Mouse (Mus musculus) kidney, adult 18-20 months (tissue): Measurements from ENCODE around the gene Stat2.

Experiments
- DNase-seq: peaks from one replicate; pipeline ENCODE4 v3.0.0; 2021

Gene Stat2

DNA sequence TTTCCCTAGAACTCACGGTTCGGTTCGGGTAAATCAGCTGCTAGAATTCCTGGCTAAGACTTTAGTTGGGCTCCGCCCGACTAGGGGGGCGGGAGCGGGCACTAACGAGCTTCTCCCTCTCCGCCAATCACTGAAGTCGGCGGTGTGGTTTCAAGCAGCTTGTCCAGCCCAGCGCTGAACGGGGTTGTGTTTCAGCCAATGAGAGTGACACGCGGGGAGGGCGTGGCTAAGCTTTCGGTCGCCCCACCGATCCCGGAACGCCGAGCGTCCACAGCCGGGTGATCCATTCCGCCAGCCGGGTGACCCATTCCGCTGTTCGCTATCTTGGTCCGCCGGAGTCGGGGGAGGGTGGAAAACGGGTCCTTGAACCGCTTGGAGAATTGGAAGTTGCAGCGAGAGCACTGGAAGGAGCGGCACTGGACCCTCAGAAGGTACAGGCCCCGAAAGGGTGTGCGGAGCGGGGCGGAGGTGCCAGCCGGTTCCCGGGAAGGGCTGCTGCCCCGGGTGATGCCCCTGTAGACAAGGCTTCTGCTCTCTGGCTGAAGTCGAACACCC is at the start of gene Stat2:
Gene Stat2, plus strand, starts transcription at position 273 of the 555 bp plus-strand sequence.
- DNase-seq = peak; percentile 97

DNA sequence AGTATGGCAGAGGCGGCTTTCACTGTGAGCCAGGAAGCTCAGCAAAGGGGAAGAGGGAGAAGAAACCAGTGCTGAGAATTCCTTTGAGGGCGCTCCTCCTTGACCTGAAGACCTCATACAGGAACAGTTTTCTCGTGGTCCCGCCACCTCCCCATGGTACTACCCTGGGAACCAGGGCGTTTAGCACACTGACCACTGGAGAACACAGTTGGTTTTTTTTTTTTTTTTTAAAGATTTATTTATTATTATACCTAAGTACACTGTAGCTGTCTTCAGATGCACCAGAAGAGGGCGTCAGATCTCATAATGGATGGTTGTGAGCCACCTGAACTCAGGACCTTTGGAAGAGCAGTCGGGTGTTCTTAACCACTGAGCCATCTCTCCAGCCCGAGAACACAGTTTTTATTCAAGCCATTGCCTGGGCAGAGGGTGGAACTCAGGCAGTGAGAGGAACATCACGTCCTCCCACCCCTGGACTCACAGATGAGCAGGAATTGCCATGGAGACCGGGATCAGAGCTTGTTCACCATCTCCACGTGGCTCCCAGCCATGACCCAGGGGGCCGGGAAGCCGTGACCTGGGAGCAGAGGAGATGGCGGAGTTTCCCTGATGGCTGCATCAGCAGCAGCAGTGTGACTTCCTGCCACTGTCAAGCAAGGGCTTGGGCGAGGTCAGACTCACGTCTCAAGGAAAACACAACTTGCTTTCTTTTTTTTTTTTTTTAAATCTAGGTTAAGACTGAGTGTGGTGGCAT is 48.6 kb upstream of the Stat2 start:
- no peak for DNase-seq

DNA sequence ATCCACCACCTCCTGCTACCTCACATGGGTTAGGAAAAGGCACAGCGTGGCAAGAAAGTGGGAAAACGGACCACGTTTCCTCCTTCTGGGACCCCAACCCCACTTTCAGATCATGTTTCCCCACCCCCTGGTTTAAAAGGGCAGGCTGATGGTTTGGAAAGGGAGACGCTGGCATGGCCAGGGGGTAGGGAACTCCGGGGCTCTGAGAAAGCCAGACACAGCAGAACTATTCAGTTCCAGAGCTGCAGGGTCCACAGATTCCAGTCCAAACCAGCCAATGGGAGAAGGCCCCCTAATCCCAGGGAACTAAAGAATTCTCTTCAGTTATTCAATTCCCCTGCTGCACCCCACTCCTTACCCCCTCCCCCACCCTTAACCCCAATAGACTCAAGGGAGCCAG is 45.3 kb upstream of the Stat2 start:
- no peak for DNase-seq

DNA sequence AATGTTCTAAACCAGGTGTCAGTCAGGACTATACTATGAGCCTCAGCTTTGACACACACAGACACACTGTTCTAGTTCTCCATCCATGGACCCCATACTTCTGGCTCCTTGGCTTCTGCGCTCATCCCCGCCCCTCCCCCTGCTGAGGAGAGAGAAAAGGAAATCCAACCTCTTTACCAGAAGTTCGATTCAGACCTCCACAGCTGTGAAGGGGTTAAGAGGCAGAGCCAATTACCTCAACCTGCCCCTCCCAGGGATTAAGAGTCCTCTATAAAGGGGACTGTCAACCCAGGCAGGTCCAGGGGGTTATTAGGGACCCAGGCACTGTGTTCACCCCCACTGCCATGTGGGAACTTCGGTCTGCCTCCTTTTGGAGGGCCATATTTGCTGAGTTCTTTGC is 44.8 kb upstream of the Stat2 start, which contains the start of gene Mip:
Gene Mip, plus strand, starts transcription at position 301 of the 400 bp plus-strand sequence.
- no peak for DNase-seq

DNA sequence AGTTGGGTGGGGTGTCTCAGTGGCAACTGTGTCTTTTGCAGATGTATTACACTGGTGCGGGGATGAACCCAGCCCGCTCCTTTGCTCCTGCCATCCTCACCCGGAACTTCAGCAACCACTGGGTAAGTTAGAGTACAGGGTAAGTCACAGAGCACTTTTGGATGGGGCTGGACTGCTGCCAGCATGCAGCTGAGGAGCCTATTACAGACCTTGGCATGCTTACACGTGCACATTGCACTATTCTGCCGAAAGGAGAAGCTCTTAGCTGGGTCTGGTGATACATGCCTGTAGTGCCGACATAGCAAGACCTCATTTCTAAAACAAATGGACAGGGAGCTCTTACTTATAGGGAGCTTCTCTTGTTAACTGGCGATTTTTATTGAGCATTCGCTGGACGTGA is 42.8 kb upstream of the Stat2 start:
- no peak for DNase-seq

DNA sequence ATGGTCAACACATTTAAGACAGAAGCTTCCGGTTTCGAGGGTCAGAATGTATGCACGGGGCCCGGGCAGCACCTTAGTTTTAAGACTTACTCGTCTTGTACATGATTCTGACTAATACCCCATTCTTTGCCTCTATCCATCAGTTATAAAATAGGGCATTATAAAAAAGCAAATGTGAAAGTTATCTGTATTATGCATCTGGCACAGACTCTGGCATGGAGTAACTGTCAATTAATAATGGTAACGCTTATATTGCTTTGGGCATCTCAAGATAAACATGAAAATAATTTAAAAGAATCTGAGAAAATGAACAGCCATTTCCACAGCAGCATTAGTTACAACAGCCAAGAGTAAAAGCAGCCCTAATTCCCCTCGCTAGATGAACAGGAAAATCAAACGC is 42.4 kb upstream of the Stat2 start:
- DNase-seq = no peak

DNA sequence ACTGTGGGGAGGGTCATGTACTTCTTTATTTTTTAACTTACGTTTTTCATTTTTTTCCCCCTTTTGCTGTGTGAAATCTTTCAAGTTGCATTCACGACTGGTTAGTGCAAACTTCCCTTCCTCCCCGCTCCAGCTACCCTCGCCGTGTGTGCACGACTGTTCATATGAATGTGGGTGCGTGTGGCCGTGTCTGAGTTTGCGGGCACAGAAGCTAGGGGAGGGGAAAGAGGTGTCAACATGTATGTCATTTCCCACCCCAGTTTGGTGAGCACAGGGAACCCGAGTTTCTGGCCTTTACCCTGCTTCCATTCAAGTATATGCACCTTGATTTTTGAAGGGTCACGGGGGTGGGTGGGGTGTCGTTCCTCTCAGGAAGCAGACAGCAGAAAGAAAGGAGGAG is 39.8 kb upstream of the Stat2 start:
- no peak for DNase-seq

DNA sequence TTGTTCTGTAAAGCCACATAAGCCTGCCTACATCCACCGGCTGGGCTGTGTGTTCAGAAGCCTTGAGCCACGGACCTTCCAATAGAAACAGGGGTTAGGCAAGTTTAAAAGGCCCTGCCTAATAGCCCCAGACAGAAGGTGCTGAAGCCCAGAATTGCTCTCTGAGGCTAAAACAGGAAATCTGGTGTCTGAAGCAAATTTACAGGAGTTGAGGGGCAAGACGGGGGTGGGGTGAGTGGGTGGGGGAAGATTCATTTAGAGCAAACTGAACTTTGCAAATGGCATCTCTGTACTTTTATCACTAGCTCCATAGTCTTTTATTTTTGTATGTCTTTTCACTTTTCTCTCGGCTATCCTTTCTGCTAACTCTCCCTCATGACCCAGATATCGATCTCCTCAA is 39.2 kb upstream of the Stat2 start:
- DNase-seq = no peak

DNA sequence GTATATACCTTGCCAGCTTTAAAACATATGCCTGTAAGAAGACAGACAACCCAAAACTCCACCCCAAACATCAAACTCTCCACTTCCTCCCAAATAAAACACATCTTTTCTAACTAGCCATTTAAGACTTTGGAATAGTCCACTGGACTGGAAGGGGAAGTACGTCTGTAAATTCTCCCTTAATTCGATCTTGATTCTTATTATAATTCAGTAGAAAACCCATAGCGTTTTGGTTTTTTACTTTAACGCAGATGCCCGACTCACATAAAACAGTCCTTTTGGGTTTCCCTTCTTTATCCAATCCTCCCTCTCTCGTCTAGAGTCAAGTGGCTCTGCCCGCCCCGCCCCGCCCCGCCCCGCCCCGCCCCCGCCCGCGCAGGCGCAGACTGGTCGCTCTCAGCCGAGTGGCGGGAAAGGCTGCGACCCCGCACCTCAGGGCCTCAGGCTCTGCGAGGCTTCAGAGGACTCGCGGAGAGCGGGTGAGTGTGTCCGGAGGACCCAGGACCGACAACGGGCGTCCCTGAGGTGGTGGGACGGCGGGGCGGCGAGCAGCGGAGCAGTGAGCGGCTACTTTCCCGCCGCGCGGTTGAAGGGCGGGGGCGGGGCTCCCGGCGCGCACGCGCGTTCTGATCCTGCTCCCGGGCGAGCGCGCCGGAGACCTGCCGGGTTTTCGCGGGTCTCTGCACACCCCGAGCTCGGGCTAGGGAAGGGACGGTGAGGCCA is 38.5 kb upstream of the Stat2 start, which contains the start of gene Timeless:
Gene Timeless, plus strand, starts transcription at position 369 of the 723 bp plus-strand sequence.
- peak; percentile 94 for DNase-seq

DNA sequence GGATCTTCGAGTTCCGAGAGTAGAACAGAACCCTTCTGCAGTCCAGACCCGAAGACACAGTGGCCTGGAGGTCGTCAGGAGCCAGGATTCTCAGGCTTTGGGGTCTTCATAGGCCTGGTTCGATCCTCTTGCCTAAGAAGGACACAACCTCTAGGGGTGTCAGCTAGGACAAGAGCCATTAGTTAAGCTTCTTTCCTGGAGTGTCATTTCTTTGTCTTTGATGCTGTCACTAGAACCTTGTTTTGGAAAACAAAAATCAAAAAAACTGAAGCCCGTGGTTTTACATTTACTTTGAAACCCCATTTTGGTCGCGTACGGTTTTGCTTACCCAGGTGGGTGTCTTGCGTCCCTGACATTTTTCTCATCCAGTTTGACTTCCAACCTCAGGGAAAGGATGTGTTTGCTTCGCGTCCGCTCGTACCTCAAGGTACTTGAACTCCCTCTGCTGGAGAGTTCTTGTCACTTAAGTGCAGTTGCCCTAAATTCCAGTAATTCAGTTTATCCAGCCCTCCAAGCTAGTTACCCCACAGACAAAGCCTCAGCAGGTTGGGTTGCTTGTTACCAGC is 37.9 kb upstream of the Stat2 start:
- peak; percentile 67 for DNase-seq

DNA sequence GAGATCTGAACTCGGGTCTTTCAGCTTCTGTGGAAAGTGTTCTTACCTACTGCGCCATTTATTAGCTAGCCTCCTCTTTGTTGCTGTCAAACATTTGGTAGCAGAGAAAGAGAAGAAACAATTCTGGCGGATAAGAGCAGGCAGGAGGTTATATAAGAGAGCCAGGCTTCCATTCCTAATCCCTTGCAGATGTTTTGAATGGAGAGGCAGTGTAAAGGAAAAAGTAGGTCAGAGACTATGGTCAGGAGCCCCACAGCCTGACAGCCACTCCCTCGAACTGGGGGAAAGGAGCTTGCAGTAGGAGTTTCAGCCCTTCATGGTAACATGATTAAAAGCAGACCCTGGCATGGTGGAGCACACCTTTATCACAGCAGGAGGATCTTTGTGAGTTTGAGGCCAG is 34.0 kb upstream of the Stat2 start:
- DNase-seq = no peak

DNA sequence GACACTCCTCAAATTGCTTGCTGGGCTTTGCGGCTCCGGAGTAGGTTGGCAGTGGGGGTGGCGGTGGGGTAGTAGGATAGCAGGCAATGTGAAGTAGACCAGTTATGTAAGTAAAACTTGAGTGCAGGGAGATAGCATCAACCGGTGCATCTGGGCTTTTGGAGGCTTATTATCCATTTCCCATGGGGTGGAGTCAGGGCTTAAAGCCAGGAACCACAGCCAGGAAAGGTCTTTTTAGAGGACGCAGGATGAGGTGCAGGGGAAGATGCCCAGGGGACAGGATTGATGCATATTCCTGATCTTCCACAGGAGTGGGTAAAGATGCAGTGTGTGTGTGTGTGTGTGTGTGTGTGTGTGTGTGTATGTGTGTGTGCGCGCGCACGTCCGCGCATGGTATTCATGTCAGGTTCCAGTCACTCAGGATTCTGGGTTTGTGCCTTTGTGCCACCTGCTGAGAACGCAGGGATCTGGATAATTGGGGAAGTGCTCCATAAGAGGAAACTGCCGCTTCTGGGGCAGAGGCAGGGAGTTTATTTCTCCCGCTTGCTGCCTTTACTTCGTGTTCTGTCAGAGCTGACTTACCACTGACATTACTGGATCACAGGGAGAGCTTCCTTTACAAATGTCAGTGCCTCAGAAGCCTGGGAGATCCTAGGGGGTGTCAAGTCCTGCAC is 32.4 kb upstream of the Stat2 start:
- peak; percentile 10 for DNase-seq

DNA sequence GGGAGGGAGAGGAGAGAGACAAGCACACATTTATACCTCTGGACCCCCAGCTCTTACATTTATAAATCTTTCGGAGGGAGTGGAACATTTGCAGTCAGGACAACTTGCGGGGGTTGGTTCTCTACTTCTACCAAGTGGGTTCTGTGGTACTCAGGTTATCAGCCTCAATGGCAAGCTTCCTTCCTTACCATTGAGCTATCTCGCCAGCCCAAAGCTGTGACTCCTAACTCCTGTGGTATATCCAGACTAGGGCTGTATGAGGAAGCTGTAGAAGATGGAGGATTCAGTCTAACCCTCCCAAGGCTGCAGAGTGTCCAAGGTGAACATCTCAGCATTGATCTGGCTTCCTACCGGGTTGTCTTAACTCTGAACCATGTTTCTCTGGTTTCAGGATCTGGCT is 31.2 kb upstream of the Stat2 start:
- no peak for DNase-seq

DNA sequence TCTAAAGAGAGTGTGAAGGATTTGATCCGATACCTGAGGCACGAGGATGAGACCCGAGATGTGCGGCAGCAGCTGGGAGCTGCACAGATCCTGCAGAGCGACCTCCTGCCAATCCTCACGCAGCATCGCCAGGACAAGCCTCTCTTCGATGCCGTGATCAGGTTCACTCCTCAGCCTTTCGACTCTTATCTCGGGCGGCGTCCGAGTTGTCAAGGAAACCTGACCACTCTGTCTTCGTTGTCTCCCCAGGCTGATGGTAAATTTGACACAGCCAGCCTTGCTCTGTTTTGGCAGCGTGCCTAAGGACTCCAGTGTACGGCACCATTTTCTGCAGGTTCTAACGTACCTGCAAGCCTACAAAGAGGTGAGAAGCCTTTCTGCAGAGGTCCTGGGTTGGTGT is 30.2 kb upstream of the Stat2 start:
- DNase-seq = no peak

DNA sequence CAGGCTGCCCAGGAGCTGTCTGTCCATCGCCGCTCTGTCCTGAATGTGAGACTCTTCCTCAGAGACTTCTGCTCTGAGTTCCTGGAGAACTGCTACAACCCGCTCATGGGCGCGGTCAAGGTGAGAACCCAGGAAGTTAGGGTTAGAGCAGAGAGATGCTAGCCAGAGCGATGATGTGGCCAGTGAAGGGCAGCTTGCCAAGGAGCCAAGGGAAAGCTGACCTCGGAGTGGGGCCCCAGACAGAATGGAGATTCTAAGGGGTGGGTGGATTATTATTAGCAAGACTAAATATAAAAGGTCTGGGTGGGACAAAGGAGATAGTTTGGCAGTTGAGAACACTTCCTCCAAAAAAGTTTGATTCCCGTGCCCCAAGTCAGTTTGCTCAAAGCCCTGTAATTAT is 27.1 kb upstream of the Stat2 start:
- DNase-seq = no peak

DNA sequence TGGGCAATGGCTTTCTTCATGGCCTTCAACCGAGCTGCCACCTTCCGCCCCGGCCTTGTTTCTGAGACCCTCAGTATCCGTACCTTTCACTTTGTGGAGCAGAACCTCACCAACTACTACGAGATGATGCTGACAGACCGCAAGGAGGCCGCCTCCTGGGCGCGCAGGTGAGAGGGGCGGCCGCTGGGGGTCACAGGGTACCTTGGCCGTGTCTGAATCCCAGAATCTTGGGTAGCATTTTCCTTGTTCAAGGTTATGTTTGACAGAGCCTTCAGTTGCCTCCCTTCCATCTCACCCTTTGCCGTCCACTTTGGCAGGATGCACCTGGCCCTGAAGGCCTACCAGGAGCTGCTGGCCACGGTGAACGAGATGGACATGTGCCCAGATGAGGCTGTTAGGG is 26.2 kb upstream of the Stat2 start:
- no peak for DNase-seq

DNA sequence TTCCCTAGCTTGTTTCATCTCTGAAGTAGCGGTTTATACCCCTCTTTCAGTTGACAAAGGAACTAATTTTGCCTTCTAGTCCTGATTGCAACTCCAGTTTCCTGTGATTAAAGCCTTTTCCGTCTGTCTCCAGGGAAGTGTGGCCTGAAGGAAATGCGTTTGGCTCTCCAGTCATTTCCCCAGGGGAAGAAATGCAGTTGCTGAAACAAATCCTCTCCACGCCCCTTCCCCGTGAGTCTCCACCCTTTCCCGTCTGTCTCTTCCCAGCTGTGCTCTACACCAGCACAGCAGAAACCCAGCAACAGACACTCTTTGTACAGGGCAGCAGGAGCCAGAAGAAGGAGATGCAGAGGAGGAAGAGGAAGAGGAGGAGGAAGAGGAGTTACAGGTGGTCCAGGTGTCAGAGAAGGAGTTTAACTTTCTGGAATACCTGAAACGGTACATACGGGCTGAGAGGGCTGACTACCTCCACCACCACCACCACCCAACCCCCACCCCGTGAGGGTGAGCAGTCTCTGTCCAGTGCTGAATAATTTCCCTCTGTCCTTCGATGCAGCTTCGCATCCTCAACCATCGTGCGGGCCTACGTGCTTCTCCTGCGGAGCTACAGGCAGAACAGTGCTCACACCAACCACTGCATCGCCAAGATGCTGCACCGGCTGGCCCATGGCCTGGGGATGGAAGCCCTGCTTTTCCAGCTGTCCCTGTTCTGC is 23.2 kb upstream of the Stat2 start:
- DNase-seq = peak; percentile 45

DNA sequence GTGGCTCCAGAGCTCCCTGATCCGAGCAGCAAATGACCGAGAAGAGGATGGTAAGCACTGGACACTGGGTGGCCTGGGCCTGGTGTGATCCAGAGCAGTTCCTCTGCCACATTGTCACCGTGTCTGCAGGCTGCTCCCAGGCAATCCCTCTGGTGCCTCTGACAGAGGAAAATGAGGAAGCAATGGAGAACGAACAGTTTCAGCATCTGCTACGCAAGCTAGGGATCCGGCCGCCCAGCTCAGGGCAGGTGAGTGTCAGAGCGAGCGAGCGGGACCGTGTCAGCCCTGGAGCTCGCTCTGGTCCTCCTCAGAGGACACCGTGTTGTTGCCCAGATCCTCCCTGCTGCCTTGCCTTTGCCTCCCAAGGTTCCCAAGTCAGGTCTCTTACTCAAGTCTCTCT is 19.8 kb upstream of the Stat2 start:
- no peak for DNase-seq

DNA sequence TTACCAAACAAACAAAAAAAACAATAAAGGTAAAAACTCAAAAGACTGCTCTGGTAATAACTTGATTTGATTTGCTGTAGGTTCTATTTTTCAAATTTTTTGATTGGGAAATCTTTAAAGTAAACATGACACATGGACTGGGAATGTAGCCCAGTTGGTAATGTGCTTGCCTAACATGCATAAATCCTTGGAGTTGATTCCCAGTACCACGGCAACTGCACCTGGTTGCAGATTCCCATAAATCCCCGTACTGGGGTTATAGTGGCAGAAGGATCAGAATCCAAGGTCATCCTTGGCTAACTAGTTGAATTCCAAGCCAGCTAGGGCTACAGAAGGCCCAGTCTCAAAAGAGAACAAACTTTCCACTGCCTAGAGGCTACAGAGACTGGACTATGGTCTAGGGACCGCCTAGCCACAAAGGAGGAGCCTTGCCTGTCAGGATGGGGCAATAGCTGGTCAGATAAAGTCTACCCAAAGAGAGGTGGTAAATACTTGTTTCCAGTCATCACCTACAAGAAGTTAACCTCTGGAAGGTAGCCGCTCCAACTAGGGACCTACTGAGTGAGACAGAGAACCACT is 16.6 kb upstream of the Stat2 start, which contains the start of gene Apon:
Gene Apon, plus strand, starts transcription at position 420 of the 579 bp plus-strand sequence.
- DNase-seq = no peak

DNA sequence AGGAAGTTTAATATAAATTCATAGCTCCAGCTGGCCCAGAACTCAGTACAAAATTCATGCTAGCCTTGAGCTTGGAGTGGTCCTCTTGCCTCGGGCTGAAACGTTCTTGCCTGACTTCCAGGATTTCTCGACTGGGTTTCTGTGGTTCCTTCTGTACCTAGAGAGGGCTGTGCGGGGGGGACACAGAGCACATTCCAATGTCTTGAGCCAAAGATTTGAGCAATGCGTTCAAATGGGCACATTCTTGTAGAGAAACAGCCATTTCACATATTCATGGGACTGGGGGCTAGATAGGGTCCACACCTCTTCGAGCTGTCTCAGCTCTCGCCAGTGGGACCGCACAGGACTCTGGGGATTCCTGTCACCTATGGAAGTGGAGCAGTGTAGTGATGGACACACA is 14.4 kb upstream of the Stat2 start:
- no peak for DNase-seq

DNA sequence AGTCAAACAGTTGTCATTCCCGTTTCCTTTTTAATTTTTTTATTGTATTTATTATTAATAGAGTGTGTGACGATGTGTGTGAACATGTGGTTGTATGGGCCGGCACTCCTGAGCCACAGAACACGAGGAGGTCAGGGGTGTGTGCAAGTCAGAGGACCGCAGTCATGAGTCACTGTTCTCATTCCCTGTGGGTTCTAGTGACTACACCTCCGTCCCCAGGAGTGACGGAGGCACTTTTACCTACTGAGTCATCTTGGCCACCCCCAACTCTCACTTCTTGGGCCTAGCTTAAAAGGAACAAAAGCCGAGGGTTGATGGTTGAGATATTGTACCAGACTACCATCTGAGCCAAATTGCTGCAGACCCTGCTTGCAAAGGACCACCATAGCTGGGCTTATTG is 14.0 kb upstream of the Stat2 start:
- DNase-seq = no peak

DNA sequence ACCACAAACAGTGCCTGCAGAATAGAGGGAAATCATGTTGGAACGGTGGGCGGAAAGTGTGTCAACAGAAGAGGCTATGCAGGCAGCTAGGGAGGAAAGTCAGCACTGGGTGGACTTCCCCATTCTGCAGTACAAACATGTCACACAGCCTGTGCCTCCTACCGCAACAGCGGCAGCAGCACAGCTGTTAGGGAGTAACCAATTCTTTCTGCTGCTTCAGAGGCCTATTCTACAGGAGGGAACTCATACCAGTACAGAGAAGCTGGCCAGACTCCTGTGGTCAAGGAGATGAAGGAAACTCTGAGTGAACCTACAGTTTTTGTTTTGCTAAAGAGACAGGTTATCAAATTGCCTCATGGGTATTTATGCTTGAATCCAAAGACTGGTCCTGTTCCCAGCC is 11.4 kb upstream of the Stat2 start:
- no peak for DNase-seq
